ENCODE assay signal across 8 mouse cellular contexts in the genomic region with DNA sequence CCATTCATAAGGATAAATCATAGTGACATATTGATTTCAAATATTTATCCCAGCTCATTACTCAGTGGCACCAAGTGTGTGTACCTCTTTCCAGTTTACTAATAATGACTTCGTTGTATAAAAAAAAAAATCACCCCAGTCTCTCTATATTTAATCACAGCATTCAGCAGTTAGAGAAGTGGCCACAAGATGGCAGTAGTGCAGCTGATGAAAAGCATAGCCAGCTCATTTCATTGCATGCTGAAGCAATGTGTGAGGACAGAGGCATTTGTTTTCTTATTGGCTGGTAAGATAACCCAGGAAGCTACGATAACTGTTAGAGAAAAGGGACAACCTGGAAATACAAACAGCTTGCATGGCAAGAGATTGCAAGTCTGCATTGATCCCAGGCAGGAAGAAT.
DNase-seq lines count a peak whose midpoint lies in the region; ATAC-seq and TF ChIP-seq lines count a peak whose summit lies in the region.
"Not testable (repeated sequence)": the region's sequence is repeated elsewhere in the genome, so short reads cannot be mapped to it uniquely, and the experiment has no call there.

No protein-coding gene starts in this region.

- H3K27me3 ChIP-seq in hindbrain, embryonic 15.5 days; liver, postnatal 0 days (ENCODE audit: insufficient read depth, low read length); splenic B cell, adult 2 months (ENCODE audit: control insufficient read depth, insufficient read depth, low read length, poor library complexity, severe bottlenecking): not testable (repeated sequence)

- H3K27ac ChIP-seq in hindbrain, embryonic 15.5 days (replicated peaks); liver, postnatal 0 days (ENCODE audit: low read depth): not testable (repeated sequence)

- not testable (repeated sequence) for H3K9ac ChIP-seq in hindbrain, embryonic 15.5 days; liver, postnatal 0 days (replicated peaks)

- H3K9me3 ChIP-seq in hindbrain, embryonic 15.5 days; liver, postnatal 0 days (ENCODE audit: low read length): not testable (repeated sequence)

- 40% methylated on average over 1 of the region's 2 CpGs for WGBS in hindbrain, embryonic 15.5 days
- WGBS in liver, postnatal 0 days (ENCODE audit: insufficient replicate concordance): 40% methylated on average over 1 of the region's 2 CpGs

- TF ChIP-seq CTCF in liver, postnatal 0 days (IDR thresholded peaks at IDR 0.05; ENCODE audit: low read depth): peak; percentile 49

- peak; percentile 4 to 9 for DNase-seq in cerebellum, adult 18-20 months
- DNase-seq in layer of hippocampus, adult 8-10 months (ENCODE audit: low spot score in 2 of 2): peak; percentile 2 to 25
- peak; percentile 15 for DNase-seq in liver, postnatal 0 days
- peak; percentile 29 for DNase-seq in splenic B cell, adult 2 months (ENCODE audit: low read depth, low spot score)

- not testable (repeated sequence) for H3K36me3 ChIP-seq in hindbrain, embryonic 15.5 days; liver, postnatal 0 days (replicated peaks; ENCODE audit: insufficient read depth, low read length); splenic B cell, adult 2 months (ENCODE audit: control insufficient read depth, insufficient read depth, low read length, poor library complexity, severe bottlenecking)

- ATAC-seq in CD4-positive, CD25-positive, alpha-beta regulatory T cell, adult 4 months: peak; percentile 87
- ATAC-seq in frontal cortex, adult (ENCODE audit: low TSS enrichment): peak; percentile 89
- ATAC-seq in hindbrain, embryonic 15.5 days (ENCODE audit: low FRiP score, low read depth): peak; percentile 73
- not testable (repeated sequence) for ATAC-seq in liver, postnatal 0 days
- ATAC-seq in monocyte, adult 5-6 weeks (replicated peaks; ENCODE audit: insufficient number of reproducible peaks, low FRiP score, low TSS enrichment, poor library complexity, severe bottlenecking): 0 out of 2 replicates have a peak, but pooled peaks have one; percentile 27

- H3K4me1 ChIP-seq in hindbrain, embryonic 15.5 days (replicated peaks); liver, postnatal 0 days (ENCODE audit: insufficient read depth): not testable (repeated sequence)

- not testable (repeated sequence) for H3K4me2 ChIP-seq in hindbrain, embryonic 15.5 days; liver, postnatal 0 days (ENCODE audit: low read depth, low read length)

- not testable (repeated sequence) for H3K4me3 ChIP-seq in hindbrain, embryonic 15.5 days; liver, postnatal 0 days (ENCODE audit: low read depth, low read length)

- TF ChIP-seq EP300 in liver, postnatal 0 days (IDR thresholded peaks at IDR 0.05; ENCODE audit: low read depth): not testable (repeated sequence)
